Mouse (Mus musculus) hindbrain, embryonic 13.5 days (tissue): ENCODE measurements around the gene Cdh3. TPM values are rescaled to one million over a fixed set of nuclear protein-coding genes. Genes with fewer than 3 reads are reported as not detected.

Experiments used
- ATAC-seq: fragments of 200-750 bp; cut with Nextera tagmentation; 2 replicates; pipeline ENCODE4 v1.8.0; 2017; ENCODE audit warnings: moderate TSS enrichment; ENCODE audit not compliant: low FRiP score
- H3K27ac ChIP-seq: fragments of 300-500 bp; sonication (generic); 2 replicates; pipeline ENCODE4 v1.5.1; 2015; ENCODE audit warnings: inconsistent platforms, mild to moderate bottlenecking, moderate library complexity
- H3K27me3 ChIP-seq: fragments of 300-500 bp; sonication (generic); 2 replicates; pipeline ENCODE4 v1.6.1; 2015; ENCODE audit warnings: mild to moderate bottlenecking, inconsistent platforms
- H3K36me3 ChIP-seq: fragments of 300-500 bp; sonication (generic); 2 replicates; pipeline ENCODE4 v1.6.1; 2015; ENCODE audit warnings: mild to moderate bottlenecking, inconsistent platforms
- H3K4me1 ChIP-seq: fragments of 300-500 bp; sonication (generic); replicated peaks from 2 replicates; pipeline ENCODE4 v1.6.1; 2015; ENCODE audit warnings: inconsistent platforms
- H3K4me2 ChIP-seq: fragments of 300-500 bp; sonication (generic); 2 replicates; pipeline ENCODE4 v1.6.1; 2015; ENCODE audit warnings: inconsistent platforms, mild to moderate bottlenecking, moderate library complexity
- H3K4me3 ChIP-seq: fragments of 300-500 bp; sonication (generic); 2 replicates; pipeline ENCODE4 v1.5.1; 2015; ENCODE audit warnings: mild to moderate bottlenecking, inconsistent platforms
- H3K9ac ChIP-seq: fragments of 300-500 bp; sonication (generic); 2 replicates; pipeline ENCODE4 v1.6.1; 2015; ENCODE audit warnings: mild to moderate bottlenecking, inconsistent platforms
- H3K9me3 ChIP-seq: fragments of 300-500 bp; sonication (generic); 2 replicates; pipeline ENCODE4 v1.6.1; 2016; ENCODE audit warnings: inconsistent platforms
- WGBS: fragments of 180-500 bp; shearing (Covaris S2); methylation state at CpG from one replicate; pipeline ENCODE4 v1.1.7; 2015; 5-methylcytosine and 5-hydroxymethylcytosine counted together
- polyA plus RNA-seq: library from polyadenylated mRNA; unstranded; fragments of >200 nt; fragmentation: Nextera tagmentation; extraction: Ambion mirVana; gene quantifications from 2 replicates; pipeline ENCODE4 v1.2.1, GENCODE M21; 2015

Cdh3 gene
- polyA plus RNA-seq, 1 experiment from 2014 or later = 2.7 TPM

GRCm38 (mm10) chr8:106603933-106604332 is 93.2 kb downstream of the Cdh3 start:
- Histone ChIP-seq H3K4me1 (peaks cover 16% of the 10 kb centered on the region), H3K9ac (peak overlapping the region; percentile 61; the same call in 1 of the 2 replicates), H3K4me3 (peak overlapping the region; percentile 52), H3K9me3 (no peaks in the 10 kb centered on the region), H3K27ac (no peak overlapping the region), H3K36me3 (no peaks in the 10 kb centered on the region), H3K4me2 (peak overlapping the region; percentile 94), H3K27me3 (peaks cover 62% of the 10 kb centered on the region)
- no peak for ATAC-seq
- 1% methylated on average over 19 of the region's 19 CpGs for WGBS

GRCm38 (mm10) chr8:106605657-106606056 is 95.0 kb downstream of the Cdh3 start:
- no peak overlapping the region for H3K4me2 ChIP-seq
- no peak overlapping the region for H3K27ac ChIP-seq
- H3K4me3 ChIP-seq = no peak overlapping the region
- H3K9ac ChIP-seq = no peak overlapping the region
- no peaks in the 10 kb centered on the region for H3K9me3 ChIP-seq
- peaks cover 62% of the 10 kb centered on the region for H3K27me3 ChIP-seq
- H3K4me1 ChIP-seq = peaks cover 16% of the 10 kb centered on the region
- WGBS = 74% methylated on average over 7 of the region's 7 CpGs
- no peak for ATAC-seq
- H3K36me3 ChIP-seq = no peaks in the 10 kb centered on the region

- H3K9ac ChIP-seq = no peak overlapping the region
- no peak for ATAC-seq
- H3K4me3 ChIP-seq = no peak overlapping the region
- H3K9me3 ChIP-seq = no peaks in the 10 kb centered on the region
- WGBS = 52% methylated on average over 4 of the region's 4 CpGs
- peaks cover 62% of the 10 kb centered on the region for H3K27me3 ChIP-seq
- H3K36me3 ChIP-seq = no peaks in the 10 kb centered on the region
- no peak overlapping the region for H3K4me2 ChIP-seq
- no peak overlapping the region for H3K27ac ChIP-seq
- H3K4me1 ChIP-seq = peaks cover 16% of the 10 kb centered on the region
These were observed 95.4 kb downstream of the Cdh3 start for GRCm38 (mm10) chr8:106606121-106606520.

- H3K4me2 ChIP-seq = no peak overlapping the region
- no peak overlapping the region for H3K9ac ChIP-seq
- 41% methylated on average over 15 of the region's 15 CpGs for WGBS
- no peaks in the 10 kb centered on the region for H3K9me3 ChIP-seq
- H3K27me3 ChIP-seq = peaks cover 57% of the 10 kb centered on the region
- H3K4me1 ChIP-seq = peaks cover 16% of the 10 kb centered on the region
- no peak for ATAC-seq
- H3K36me3 ChIP-seq = no peaks in the 10 kb centered on the region
- H3K27ac ChIP-seq = no peak overlapping the region
- no peak overlapping the region for H3K4me3 ChIP-seq
These were observed 96.0 kb downstream of the Cdh3 start for GRCm38 (mm10) chr8:106606601-106607145.

Other genes starting within 250 kb of the Cdh3 start
- gene Smpd3, start 172.9 kb upstream of the Cdh3 start, polyA plus RNA-seq = 47.7 and 49.2 TPM in 2 replicates
- gene Zfp90, start 95.6 kb upstream of the Cdh3 start, polyA plus RNA-seq = 42.3 and 45.0 TPM in 2 replicates
- not detected in 2 replicates for gene 6030452D12Rik, start 10.4 kb upstream of the Cdh3 start, polyA plus RNA-seq
- 6.1 and 9.5 TPM in 2 replicates for gene Gm10073, start 62.6 kb downstream of the Cdh3 start, polyA plus RNA-seq
- 1.7 and 2.3 TPM in 2 replicates for gene Cdh1, start 92.5 kb downstream of the Cdh3 start, polyA plus RNA-seq
- 6.6 and 7.2 TPM in 2 replicates for gene Tango6, start 172.2 kb downstream of the Cdh3 start, polyA plus RNA-seq